Mouse (Mus musculus) urinary bladder, postnatal 25 days (tissue): ENCODE results near the gene Prr23a3.

ENCODE experiments used
- DNase-seq: peaks from one replicate; pipeline ENCODE4 v3.0.0; 2022; ENCODE audit warnings: low spot score

Gene Prr23a3

DNA sequence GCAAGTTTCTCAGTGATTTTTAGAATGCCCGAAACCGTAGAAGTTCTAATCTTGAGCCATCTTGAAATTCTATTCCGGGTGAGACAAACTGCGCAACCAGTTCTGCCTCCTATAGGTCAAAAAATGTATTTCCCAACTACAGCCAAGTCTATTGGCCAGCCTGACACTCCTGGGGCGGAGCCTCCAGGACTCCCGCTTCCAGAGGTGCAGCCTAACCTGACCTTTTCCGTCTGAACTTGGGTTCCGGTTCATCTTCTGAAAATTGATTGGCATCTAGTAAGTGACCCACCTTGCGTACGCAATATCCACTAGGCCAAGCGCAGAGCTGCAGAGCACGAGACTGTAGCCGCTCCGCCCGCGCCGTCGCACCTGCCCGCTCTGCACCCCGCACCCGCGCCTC is at the start of gene Prr23a3:
Gene Prr23a3, plus strand, starts transcription at position 197 of the 400 bp plus-strand sequence.
- no peak for DNase-seq

DNA sequence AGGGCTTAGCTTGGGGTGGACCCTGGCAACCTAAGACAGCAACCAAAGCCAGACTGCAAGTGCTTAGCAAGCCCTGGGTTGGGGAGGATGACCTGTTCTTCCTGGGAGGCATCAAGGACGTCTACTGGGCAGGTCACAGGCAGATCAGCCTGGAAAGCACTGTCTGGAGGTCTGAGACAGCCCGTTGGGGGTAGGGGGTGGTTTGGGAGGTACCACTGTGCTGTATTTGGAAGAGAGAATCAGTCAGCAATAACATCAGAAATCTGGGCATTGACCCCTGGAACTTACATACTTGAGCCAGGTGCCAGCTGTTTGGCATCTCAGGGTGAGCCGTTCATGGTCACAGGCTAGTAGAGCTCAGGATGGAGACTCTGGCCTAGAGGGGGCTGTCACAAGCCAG is 48.5 kb upstream of the Prr23a3 start:
- no peak for DNase-seq

DNA sequence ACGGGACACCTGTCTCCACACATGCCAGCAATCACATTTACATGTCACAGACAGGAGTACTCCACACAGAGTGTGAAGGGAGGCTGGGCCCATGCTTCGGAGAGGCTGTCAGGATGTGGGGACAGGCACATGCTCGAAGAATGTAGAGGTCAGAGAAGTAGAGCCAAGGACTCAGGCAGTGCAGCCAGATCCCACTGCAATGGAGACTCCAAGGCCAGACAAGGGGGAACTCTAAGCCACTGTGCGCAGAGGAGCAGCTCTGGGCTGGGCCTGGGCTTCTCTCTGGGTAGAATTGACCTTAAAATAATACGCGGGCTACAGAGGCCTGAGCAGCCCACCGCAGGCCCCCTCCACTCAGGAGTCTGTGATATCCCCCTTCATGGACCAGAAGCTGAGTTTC is 47.0 kb upstream of the Prr23a3 start:
- DNase-seq = no peak

DNA sequence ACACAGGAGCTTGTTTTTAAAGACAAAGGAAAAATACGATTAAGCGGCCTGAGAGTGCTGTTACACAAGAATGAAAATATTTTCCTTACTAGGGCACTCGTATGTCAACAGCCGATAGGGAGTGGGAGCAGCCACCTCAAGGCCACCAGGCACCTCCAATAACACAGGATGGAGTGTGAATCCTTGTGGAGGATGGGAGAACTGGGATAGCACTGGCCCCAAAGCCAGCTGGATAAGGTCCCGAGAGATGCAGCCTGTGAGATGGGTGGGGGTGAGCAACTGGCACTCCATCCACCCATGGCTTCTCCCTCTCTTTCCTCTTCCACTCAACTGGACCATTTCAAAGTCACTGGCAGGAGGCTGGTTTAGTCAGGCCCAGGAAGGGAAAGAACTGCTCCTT is 45.6 kb upstream of the Prr23a3 start:
- no peak for DNase-seq

DNA sequence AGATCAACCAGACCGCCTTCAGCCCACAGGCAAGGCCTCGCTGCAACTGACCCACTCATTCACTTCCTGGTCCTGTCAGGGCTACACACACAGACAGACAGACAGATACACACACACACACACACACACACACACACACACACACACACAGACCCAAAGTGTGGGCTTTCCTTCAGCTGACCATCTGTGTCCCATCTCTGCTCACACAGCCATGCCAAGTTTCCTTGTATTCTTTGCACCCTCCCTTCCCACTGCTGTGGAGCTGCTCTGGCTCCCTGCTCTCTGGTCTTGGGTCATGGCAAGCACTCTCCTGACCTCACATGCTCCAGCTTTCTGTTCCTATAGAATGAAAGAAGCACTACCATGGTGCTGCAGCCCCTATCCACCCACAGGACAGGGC is 45.1 kb upstream of the Prr23a3 start:
- no peak for DNase-seq

DNA sequence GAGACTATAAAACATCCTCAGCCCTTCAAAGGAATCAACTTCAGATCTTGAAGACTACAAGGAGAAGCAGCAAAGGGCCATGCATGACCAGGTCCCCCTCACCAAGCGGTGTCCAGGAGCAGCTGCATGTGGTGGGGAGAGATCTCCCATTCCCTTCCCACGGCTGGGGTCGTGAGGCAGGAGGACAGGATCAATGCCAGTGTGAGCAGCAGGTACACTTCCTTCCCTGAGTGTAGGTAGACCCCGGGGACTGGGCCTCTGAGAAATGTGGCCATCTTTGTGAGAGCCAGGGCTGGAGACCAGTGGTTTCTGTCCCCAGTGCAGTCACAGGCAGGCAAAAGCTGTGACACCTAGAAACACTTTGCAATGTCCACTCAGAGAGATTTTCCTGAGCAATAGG is 44.1 kb upstream of the Prr23a3 start:
- DNase-seq = no peak

DNA sequence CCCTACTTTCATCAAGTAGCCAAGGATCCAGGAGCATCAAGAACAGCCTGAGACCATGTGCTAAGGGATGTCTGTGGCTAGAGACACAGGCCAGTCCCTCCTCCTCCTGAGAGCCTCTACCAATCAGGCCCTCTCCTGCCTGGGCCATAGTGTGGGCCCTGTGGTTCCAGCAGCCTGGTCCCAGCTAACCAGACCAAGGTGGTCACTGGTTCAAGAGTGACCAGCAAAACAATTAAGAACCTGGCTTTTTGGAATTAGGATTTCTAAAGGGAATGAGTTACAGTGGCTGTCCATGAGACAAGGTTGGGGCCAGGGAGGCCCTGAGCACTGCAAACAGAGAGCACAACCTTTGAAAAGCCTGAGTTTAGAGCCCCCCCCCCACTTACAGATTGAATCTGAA is 43.5 kb upstream of the Prr23a3 start:
- no peak for DNase-seq

DNA sequence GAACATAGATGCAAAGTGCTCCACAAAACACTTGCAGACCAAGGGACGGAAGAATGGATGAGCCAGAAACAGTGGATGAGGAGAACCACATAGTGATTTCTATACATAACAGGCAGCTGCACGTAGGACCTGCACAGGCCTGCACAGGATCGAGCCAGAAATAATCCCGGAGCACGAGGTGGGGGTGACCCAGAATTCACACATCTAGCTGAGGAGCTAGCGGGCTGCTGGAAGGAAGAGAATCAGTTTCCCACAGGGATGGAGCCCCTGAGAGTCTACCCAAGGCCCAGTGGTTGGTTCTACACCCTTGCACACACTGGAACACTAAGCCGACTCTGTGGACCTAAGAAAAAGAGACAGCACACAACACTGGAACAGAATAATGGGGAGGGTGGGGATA is 40.8 kb upstream of the Prr23a3 start:
- DNase-seq = no peak

DNA sequence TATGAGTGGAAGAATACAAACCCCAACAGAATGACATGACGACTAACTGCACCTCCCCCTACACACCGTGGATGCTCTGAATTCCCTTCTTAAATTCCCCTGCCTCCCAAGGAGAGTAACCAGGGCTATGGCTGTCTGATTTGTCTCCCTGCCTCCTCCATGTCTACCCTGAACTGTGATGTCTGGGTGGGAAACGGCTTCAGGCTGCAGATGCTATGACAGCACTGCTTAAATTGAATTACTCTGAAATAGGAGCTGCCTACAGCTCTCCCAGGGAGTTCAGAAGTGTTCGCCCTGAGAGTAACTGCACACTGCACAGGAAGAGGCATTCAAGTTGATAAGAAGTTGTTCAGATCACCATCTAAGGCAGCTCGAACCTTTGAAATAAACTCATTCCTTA is 35.1 kb upstream of the Prr23a3 start:
- DNase-seq = no peak

DNA sequence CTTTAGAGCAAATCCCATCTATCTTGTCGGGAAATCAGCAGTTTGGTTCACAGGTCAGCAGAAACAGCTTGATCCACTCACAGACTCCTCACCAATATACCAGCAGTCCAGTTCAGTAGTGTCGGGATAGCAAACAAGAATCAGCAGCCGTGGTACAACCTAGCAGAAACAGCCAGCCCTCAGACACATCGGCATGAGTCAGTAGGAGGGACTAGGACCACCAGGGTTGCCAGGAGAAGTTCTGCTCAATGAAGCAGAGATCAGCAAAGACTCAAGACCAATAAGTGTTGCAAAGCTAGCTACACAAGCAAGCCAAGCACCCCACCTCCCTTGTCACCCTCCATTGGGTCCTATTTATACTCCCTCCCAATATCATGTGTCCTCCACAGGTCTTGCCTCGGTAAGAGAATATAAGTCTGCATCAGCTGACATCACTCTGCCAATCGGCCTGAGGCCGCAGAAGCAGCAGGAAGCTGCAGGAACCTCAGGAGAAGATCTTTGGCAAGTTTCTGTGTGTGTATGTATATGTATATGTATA is 27.0 kb upstream of the Prr23a3 start:
- DNase-seq = no peak

DNA sequence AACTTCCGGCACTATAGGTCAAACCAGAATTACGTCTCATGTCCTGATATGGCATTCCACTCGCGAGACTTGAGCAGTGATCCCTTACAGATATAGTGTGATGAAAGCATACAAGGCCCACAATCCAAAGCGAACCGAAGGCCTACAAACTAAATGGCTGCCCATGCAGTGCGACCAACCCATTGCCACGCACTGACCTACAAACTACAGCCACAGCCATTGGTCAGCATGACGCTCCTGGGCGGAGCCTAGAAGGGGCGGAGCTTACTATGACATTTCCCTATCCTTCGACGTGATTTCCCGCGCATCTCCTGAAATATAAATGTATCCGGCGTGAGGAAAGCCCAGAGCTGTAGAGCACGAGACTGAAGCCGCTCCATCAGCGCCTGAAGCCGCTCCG is 22.4 kb upstream of the Prr23a3 start, which contains the start of gene Prr23a1:
Gene Prr23a1, plus strand, starts transcription at position 387 of the 400 bp plus-strand sequence.
- DNase-seq = no peak

DNA sequence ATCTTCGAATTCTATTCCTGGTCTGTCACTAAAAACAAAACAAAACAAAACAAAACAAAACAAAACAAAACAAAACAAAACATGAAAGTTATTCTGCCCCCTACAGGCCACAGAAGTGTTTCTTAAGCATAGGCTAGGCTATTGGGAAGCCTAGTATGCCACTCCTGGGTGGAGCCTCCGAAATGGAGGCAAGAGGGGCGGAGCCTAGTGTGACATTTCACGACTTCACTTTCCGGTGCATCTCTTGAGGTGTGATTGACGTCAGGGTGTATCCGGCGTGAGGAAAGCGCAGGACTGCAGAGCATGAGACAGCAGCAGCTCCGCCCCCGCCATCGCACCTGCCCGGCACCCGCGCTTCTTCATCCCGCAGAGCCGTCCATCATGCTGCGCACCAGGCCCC is 8.4 kb upstream of the Prr23a3 start, which contains the start of gene Prr23a2:
Gene Prr23a2, plus strand, starts transcription at position 285 of the 400 bp plus-strand sequence.
- no peak for DNase-seq

DNA sequence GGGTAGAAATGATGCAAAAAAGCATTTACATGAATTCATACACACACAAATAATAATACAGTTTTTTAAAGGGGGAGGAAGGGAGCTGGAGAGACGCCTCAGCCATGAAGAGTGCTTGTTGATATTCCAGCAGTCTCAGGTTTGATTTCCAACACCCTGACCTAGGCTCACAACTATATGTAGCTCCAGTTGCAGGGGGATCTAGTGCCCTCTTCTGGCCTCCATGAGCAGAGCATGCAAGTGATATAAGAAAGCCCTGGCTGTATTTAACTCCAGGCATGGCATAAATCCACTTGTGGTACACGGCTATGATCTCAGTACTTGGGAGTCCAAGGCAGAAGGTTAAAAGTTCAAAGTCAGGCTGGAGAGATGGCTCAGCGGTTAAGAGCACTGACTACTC is 1.1 kb upstream of the Prr23a3 start:
- DNase-seq = no peak

DNA sequence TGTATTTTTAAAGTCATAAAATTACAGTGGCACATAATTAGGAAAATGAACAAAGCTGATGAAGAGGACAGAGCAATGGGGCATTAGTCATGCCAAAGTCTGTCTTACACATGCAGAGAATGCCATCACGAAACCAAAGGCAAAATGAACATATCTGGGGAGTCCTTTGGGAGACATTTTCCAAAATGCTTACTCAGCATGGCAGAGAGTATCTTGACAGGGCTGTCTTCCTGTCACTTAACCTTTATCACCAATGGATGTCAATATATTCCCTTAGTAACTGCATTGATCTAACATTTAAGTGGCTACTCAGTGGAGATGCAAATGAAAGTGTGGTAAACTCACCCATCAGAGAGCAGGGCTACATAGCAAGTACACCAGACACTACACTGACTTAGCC is 36.9 kb downstream of the Prr23a3 start:
- no peak for DNase-seq

DNA sequence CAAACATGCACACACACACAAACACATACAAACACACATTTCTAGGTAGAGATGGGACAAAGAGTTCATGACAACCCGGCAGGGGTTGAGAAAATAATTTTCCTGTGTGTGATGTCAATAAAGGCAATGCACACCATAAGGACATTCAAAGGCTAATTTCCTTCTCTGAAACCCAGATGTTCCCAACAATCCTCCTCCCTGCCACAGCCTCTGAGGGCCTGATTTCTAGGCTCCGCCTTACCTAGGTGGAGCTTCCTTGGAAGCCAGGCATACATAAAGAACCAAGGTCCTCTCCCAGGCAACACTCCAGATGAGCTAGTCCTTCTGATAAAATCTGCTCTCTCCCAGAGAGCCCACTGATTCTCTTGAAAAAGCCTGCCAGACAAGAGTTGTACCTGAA is 38.3 kb downstream of the Prr23a3 start, which contains the start of gene 7420426K07Rik:
Gene 7420426K07Rik, plus strand, starts transcription at position 301 of the 400 bp plus-strand sequence.
- no peak for DNase-seq
